Mouse (Mus musculus): ENCODE data around the gene Kcnk18. TPM values are rescaled to one million over a fixed set of nuclear protein-coding genes. Genes with fewer than 3 reads are reported as not detected.
A peak's percentile ranks its signal among the peaks of the same experiment; 100 is the strongest.

The Kcnk18 gene
- polyA plus RNA-seq, 1 experiment from 2014 or later = 0.18 TPM

DNA sequence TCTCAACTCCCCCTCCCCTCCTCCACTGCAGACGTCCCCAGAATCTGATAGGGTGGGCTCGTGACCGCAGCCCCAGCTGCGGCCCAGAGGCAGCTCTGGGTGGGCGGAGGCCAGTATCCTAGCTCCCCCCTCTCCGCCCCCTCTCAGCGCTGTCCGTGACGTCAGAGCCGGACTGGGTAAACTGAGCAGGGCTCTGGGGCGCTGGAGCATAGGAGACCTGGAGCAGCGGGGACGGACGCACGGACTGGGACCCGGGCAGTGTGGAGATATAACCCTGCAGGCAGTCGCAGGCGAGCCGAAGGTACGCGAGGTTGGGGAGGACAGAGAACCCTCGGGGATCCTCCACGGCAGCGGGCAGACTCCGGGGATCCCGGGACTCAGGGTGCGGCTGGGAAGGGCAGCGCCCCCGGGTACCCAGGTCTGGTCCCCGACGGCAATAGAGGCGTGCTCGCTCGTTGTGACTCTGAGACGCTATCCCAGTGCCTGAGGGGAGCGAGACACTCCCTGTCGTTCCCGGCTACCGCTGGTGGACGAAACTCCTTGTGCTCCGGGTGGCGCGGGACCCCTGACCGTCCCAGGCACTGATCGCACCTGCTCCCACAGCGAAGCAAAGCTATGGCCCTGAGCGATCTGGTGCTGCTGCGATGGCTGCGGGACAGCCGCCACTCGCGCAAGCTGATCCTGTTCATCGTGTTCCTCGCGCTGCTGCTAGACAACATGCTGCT is 41.9 kb downstream of the Kcnk18 start, which contains the start of gene Slc18a2:
Gene Slc18a2 (plus strand): TSS at position 179 of the 725 bp plus-strand sequence.
- ATAC-seq (ENCODE audit: low read depth) = peak; percentile 79
- Histone ChIP-seq H3K36me3 (ENCODE audit: control insufficient read depth, insufficient read depth, low read length) (no peaks in the 10 kb centered on the region), H3K4me1 (ENCODE audit: control insufficient read depth, insufficient read depth, low read length) (peaks cover 13% of the 10 kb centered on the region), H3K9ac (ENCODE audit: low read depth, low read length) (peak within 1 kb of the TSS; percentile 47), H3K27ac (replicated peaks; ENCODE audit: low read depth, low read length) (no peak within 1 kb of the TSS), H3K9me3 (ENCODE audit: control insufficient read depth, low read length) (no peaks in the 10 kb centered on the region), H3K27me3 (replicated peaks; ENCODE audit: control insufficient read depth, insufficient read depth, low read length) (peaks cover 23% of the 10 kb centered on the region), H3K4me3 (ENCODE audit: low read depth, low read length) (peak within 1 kb of the TSS; percentile 37), H3K4me2 (ENCODE audit: low read depth, low read length) (peak within 1 kb of the TSS; percentile 92)
- DNase-seq (ENCODE audit: low spot score) = peak; percentile 75
- WGBS = under 1% methylated on average over 47 of the region's 55 CpGs

DNA sequence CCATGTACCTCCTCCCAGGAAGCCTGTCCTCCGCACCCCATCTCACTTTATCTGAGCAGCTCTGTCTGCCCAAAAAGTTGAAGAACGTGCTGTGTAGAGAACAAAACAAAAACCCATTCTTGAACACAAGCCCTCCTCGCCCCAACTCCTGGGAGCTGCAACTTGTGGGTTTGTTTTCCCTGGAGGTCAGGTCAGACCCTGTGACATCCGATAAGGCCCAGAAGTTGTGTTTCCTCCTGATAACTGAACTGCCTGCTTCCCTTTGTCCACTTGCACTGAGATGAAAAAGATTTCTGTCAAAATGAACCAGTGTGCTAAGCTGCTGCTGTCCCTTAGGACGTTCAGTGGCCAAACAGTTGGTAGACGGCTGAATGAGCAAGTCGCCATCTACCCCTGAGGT is 42.6 kb downstream of the Kcnk18 start:
- DNase-seq (ENCODE audit: low spot score) (no peak), ATAC-seq (ENCODE audit: low read depth) (no peak)
- Histone ChIP-seq H3K36me3 (ENCODE audit: control insufficient read depth, insufficient read depth, low read length) (no peaks in the 10 kb centered on the region), H3K4me2 (ENCODE audit: low read depth, low read length) (peak overlapping the region; percentile 92), H3K9ac (ENCODE audit: low read depth, low read length) (no peak overlapping the region), H3K4me3 (ENCODE audit: low read depth, low read length) (no peak overlapping the region), H3K4me1 (ENCODE audit: control insufficient read depth, insufficient read depth, low read length) (peaks cover 13% of the 10 kb centered on the region), H3K27ac (replicated peaks; ENCODE audit: low read depth, low read length) (no peak overlapping the region), H3K27me3 (replicated peaks; ENCODE audit: control insufficient read depth, insufficient read depth, low read length) (peaks cover 23% of the 10 kb centered on the region), H3K9me3 (ENCODE audit: control insufficient read depth, low read length) (no peaks in the 10 kb centered on the region)
- 42% methylated on average over 7 of the region's 7 CpGs for WGBS

DNA sequence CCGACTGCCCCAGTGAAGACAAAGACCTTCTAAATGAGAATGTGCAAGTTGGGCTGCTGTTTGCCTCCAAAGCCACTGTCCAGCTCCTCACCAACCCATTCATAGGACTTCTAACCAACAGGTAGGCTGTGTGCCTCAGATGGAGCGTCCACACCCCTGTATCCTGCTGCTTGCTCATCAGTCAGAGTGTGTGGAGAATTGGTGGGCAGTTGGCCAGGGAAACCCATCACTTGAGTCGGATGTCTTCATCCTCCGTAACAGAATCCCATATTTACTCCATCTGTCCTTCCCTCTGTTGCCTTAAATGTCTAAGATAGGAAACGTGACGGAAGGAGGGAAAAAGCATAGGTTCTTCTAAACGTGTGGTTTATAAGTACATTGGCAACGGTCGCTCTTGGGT is 44.2 kb downstream of the Kcnk18 start:
- no peak overlapping the region for H3K4me2 ChIP-seq (ENCODE audit: low read depth, low read length)
- no peak overlapping the region for H3K27ac ChIP-seq (replicated peaks; ENCODE audit: low read depth, low read length)
- DNase-seq (ENCODE audit: low spot score) (no peak), ATAC-seq (ENCODE audit: low read depth) (no peak)
- WGBS = 88% methylated on average over 9 of the region's 9 CpGs
- no peaks in the 10 kb centered on the region for H3K36me3 ChIP-seq (ENCODE audit: control insufficient read depth, insufficient read depth, low read length)
- H3K9me3 ChIP-seq (ENCODE audit: control insufficient read depth, low read length) = no peaks in the 10 kb centered on the region
- H3K4me3 ChIP-seq (ENCODE audit: low read depth, low read length) = no peak overlapping the region
- H3K27me3 ChIP-seq (replicated peaks; ENCODE audit: control insufficient read depth, insufficient read depth, low read length) = peaks cover 23% of the 10 kb centered on the region
- H3K9ac ChIP-seq (ENCODE audit: low read depth, low read length) = no peak overlapping the region
- peaks cover 19% of the 10 kb centered on the region for H3K4me1 ChIP-seq (ENCODE audit: control insufficient read depth, insufficient read depth, low read length)

GRCm38 (mm10) chr19:59264838-59265532 is 46.0 kb downstream of the Kcnk18 start:
- Histone ChIP-seq H3K9me3 (ENCODE audit: control insufficient read depth, low read length) (no peaks in the 10 kb centered on the region), H3K4me3 (ENCODE audit: low read depth, low read length) (no peak overlapping the region), H3K36me3 (ENCODE audit: control insufficient read depth, insufficient read depth, low read length) (no peaks in the 10 kb centered on the region), H3K9ac (ENCODE audit: low read depth, low read length) (no peak overlapping the region), H3K27ac (replicated peaks; ENCODE audit: low read depth, low read length) (no peak overlapping the region), H3K4me1 (ENCODE audit: control insufficient read depth, insufficient read depth, low read length) (peaks cover 19% of the 10 kb centered on the region), H3K4me2 (ENCODE audit: low read depth, low read length) (no peak overlapping the region), H3K27me3 (replicated peaks; ENCODE audit: control insufficient read depth, insufficient read depth, low read length) (peaks cover 23% of the 10 kb centered on the region)
- ATAC-seq (ENCODE audit: low read depth) (no peak), DNase-seq (ENCODE audit: low spot score) (no peak)
- WGBS = 59% methylated on average over 9 of the region's 9 CpGs

DNA sequence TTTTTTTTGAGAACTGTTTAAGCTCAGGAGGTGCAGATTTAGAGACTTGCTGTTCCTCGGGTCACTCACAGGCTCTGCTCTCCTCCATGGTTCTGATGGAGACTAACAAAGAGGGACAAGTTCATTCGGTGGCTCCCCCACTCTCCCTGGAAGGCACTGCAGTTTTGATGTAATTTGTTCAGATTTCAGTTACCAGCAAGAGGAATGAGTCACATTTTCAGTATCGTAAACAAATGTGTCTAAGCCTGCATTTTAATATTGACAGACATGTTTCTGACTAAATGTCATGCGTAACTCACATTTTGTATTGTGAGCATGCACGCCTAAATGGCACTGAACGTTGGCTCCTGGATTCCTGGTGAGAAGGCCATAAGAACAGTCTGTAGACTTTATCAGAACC is 46.9 kb downstream of the Kcnk18 start:
- Histone ChIP-seq H3K36me3 (ENCODE audit: control insufficient read depth, insufficient read depth, low read length) (no peaks in the 10 kb centered on the region), H3K9ac (ENCODE audit: low read depth, low read length) (no peak overlapping the region), H3K4me2 (ENCODE audit: low read depth, low read length) (no peak overlapping the region), H3K27me3 (replicated peaks; ENCODE audit: control insufficient read depth, insufficient read depth, low read length) (peaks cover 14% of the 10 kb centered on the region), H3K4me1 (ENCODE audit: control insufficient read depth, insufficient read depth, low read length) (peaks cover 11% of the 10 kb centered on the region; the same call in 1 of the 2 replicates), H3K9me3 (ENCODE audit: control insufficient read depth, low read length) (no peaks in the 10 kb centered on the region), H3K4me3 (ENCODE audit: low read depth, low read length) (no peak overlapping the region), H3K27ac (replicated peaks; ENCODE audit: low read depth, low read length) (no peak overlapping the region)
- DNase-seq (ENCODE audit: low spot score) (no peak), ATAC-seq (ENCODE audit: low read depth) (no peak)
- 66% methylated on average over 6 of the region's 6 CpGs for WGBS

DNA sequence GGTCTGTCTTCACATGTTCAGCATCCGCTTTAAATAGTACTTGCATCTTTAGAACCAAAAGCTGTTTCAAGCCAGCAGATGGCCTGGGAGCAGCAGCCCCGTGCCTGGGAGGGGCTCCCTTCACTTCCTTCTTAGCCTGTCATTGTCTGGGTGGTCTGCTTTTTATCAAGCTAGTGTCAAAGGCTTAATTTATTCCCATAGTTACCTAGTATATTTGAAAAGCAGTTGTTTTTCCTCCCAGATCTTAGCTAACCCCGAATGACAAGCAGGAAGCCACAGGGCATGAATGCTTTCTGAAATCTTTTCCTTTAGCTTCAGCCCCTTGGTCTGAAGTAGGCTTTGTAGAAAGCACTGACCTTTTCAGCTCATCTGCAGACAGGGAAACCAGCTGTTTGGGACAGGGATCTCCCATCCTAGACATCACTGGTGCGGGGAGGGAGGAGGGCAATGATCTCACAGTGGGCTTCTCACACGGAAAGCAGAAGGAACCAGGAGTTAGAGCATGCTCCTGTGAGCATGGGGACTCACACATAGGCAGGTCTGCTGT is 48.5 kb downstream of the Kcnk18 start:
- Histone ChIP-seq H3K36me3 (ENCODE audit: control insufficient read depth, insufficient read depth, low read length) (no peaks in the 10 kb centered on the region), H3K27me3 (replicated peaks; ENCODE audit: control insufficient read depth, insufficient read depth, low read length) (0 out of 2 replicates have a peak, but pooled peaks cover 5% of the 10 kb centered on the region), H3K27ac (replicated peaks; ENCODE audit: low read depth, low read length) (0 out of 2 replicates have a peak overlapping the region, but pooled peaks have one; percentile 35), H3K9me3 (ENCODE audit: control insufficient read depth, low read length) (no peaks in the 10 kb centered on the region), H3K4me2 (ENCODE audit: low read depth, low read length) (no peak overlapping the region), H3K4me1 (ENCODE audit: control insufficient read depth, insufficient read depth, low read length) (0 out of 2 replicates have a peak, but pooled peaks cover 6% of the 10 kb centered on the region), H3K4me3 (ENCODE audit: low read depth, low read length) (no peak overlapping the region), H3K9ac (ENCODE audit: low read depth, low read length) (no peak overlapping the region)
- ATAC-seq (ENCODE audit: low read depth) = peak; percentile 44; the same call in 1 of the 2 replicates
- peak; percentile 58 for DNase-seq (ENCODE audit: low spot score)
- 28% methylated on average over 5 of the region's 5 CpGs for WGBS

DNA sequence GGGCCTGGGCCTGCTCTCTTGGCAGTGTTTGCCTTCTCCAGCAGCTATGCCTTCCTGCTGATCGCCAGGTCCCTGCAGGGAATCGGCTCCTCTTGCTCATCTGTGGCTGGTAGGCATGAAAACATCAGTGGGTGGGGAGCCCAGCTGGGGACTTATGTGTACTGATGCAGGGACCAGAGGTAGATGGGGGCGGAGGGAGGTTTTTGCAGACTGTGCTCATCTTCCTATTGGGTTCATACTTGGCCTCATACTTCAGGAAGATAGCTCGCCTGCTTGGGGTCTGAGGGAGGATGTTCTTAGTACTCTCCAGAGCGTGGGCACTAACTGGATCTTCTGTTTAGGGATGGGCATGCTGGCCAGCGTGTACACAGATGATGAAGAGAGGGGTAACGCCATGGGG is 54.2 kb downstream of the Kcnk18 start:
- ATAC-seq (ENCODE audit: low read depth) (no peak), DNase-seq (ENCODE audit: low spot score) (no peak)
- H3K27me3 ChIP-seq (replicated peaks; ENCODE audit: control insufficient read depth, insufficient read depth, low read length) = no peaks in the 10 kb centered on the region

GRCm38 (mm10) chr19:59276354-59276753 is 57.3 kb downstream of the Kcnk18 start:
- ATAC-seq (ENCODE audit: low read depth) (no peak), DNase-seq (ENCODE audit: low spot score) (no peak)

More for the DNA sequence above, 54.2 kb downstream of the Kcnk18 start:
- H3K9me3 ChIP-seq (ENCODE audit: control insufficient read depth, low read length) = no peaks in the 10 kb centered on the region
- H3K36me3 ChIP-seq (ENCODE audit: control insufficient read depth, insufficient read depth, low read length) = no peaks in the 10 kb centered on the region
- H3K27ac ChIP-seq (replicated peaks; ENCODE audit: low read depth, low read length) = no peak overlapping the region
- no peak overlapping the region for H3K9ac ChIP-seq (ENCODE audit: low read depth, low read length)
- H3K4me2 ChIP-seq (ENCODE audit: low read depth, low read length) = no peak overlapping the region
- no peak overlapping the region for H3K4me3 ChIP-seq (ENCODE audit: low read depth, low read length)
- no peaks in the 10 kb centered on the region for H3K4me1 ChIP-seq (ENCODE audit: control insufficient read depth, insufficient read depth, low read length)
- WGBS = 81% methylated on average over 7 of the region's 7 CpGs

More at GRCm38 (mm10) chr19:59276354-59276753, 57.3 kb downstream of the Kcnk18 start:
- WGBS = 66% methylated on average over 7 of the region's 7 CpGs
- Histone ChIP-seq H3K36me3 (ENCODE audit: control insufficient read depth, insufficient read depth, low read length) (no peaks in the 10 kb centered on the region), H3K4me1 (ENCODE audit: control insufficient read depth, insufficient read depth, low read length) (no peaks in the 10 kb centered on the region), H3K4me3 (ENCODE audit: low read depth, low read length) (no peak overlapping the region), H3K9me3 (ENCODE audit: control insufficient read depth, low read length) (no peaks in the 10 kb centered on the region), H3K4me2 (ENCODE audit: low read depth, low read length) (no peak overlapping the region), H3K27me3 (replicated peaks; ENCODE audit: control insufficient read depth, insufficient read depth, low read length) (no peaks in the 10 kb centered on the region), H3K9ac (ENCODE audit: low read depth, low read length) (no peak overlapping the region), H3K27ac (replicated peaks; ENCODE audit: low read depth, low read length) (no peak overlapping the region)

All from embryonic facial prominence, embryonic 14.5 days (tissue).